Mouse (Mus musculus) kidney, adult 2 months (tissue): ENCODE data around the gene Snx3. TPM values are rescaled to one million over a fixed set of nuclear protein-coding genes. Genes with fewer than 3 reads are reported as not detected.

Experiments
- DNase-seq: peaks from one replicate; pipeline ENCODE4 v3.0.0; 2021
- H3K27ac ChIP-seq: fragments of 200-500 bp; 2 replicates; pipeline ENCODE4 v1.5.1; 2012; ENCODE audit warnings: low read depth, low read length, control low read depth, inconsistent platforms; ENCODE audit not compliant: insufficient read depth
- H3K27me3 ChIP-seq: fragments of 200-500 bp; replicated peaks from 2 replicates; pipeline ENCODE4 v1.6.1; 2012; ENCODE audit warnings: mild to moderate bottlenecking, moderate library complexity, low read length, inconsistent platforms; ENCODE audit not compliant: control insufficient read depth, insufficient read depth
- H3K36me3 ChIP-seq: fragments of 200-500 bp; 2 replicates; pipeline ENCODE4 v1.6.1; 2012; ENCODE audit warnings: mild to moderate bottlenecking, moderate library complexity, low read length, inconsistent platforms; ENCODE audit not compliant: control insufficient read depth, insufficient read depth
- H3K4me1 ChIP-seq: fragments of 200-500 bp; 2 replicates; pipeline ENCODE4 v1.6.1; 2011; ENCODE audit warnings: low read length; ENCODE audit not compliant: control insufficient read depth, insufficient read depth
- H3K4me3 ChIP-seq: fragments of 200-500 bp; 2 replicates; pipeline ENCODE4 v1.5.1; 2011; ENCODE audit warnings: mild to moderate bottlenecking, low read depth, low read length, control low read depth; ENCODE audit not compliant: insufficient read depth
- CTCF ChIP-seq: fragments of 200-500 bp; conservative IDR thresholded peaks from 2 replicates; pipeline ENCODE4 v1.5.1; 2011; ENCODE audit warnings: low read depth, mild to moderate bottlenecking, control low read depth, low read length, moderate library complexity, mixed read lengths; ENCODE audit not compliant: insufficient read depth, insufficient read length
- POLR2A ChIP-seq: fragments of 200-500 bp; IDR thresholded peaks from one replicate; pipeline ENCODE4 v1.6.1; 2011; ENCODE audit warnings: low read depth, low read length, control low read depth
- WGBS: fragments of 180-500 bp; shearing (Covaris S2); methylation state at CpG from one replicate; pipeline ENCODE4 v1.1.7; 2018; 5-methylcytosine and 5-hydroxymethylcytosine counted together
- polyA plus RNA-seq: library from polyadenylated mRNA; depleted of rRNA; stranded (reverse); fragments of >200 nt; gene quantifications from 2 replicates; pipeline ENCODE4 v1.2.3, GENCODE M21; 2012; rRNA removed

Gene Snx3
- 348 and 430 TPM in 2 replicates for polyA plus RNA-seq

- H3K27ac ChIP-seq: peak within 1 kb of the TSS; percentile 84
- H3K36me3 ChIP-seq: no peaks in the 10 kb centered on the region
- H3K4me3 ChIP-seq: peak within 1 kb of the TSS; percentile 89
- H3K4me1 ChIP-seq: peaks cover 2% of the 10 kb centered on the region; the same call in 1 of the 2 replicates
- under 1% methylated on average over 68 of the region's 68 CpGs for WGBS
- TF ChIP-seq POLR2A (peak; percentile 71), CTCF (no peak)
- no peaks in the 10 kb centered on the region for H3K27me3 ChIP-seq
- peak; percentile 99 for DNase-seq
These were observed at the start of gene Snx3 for GRCm38 (mm10) chr10:42501775-42502348. Snx3 (plus strand) TSS chr10:42502030.

GRCm38 (mm10) chr10:42454266-42454665 is 47.6 kb upstream of the Snx3 start:
- H3K27ac ChIP-seq: no peak overlapping the region

GRCm38 (mm10) chr10:42454690-42455089 is 47.1 kb upstream of the Snx3 start:
- TF ChIP-seq CTCF: no peak
- no peak for TF ChIP-seq POLR2A
- Histone ChIP-seq H3K4me3 (no peak overlapping the region), H3K4me1 (peaks cover 7% of the 10 kb centered on the region; the same call in 1 of the 2 replicates), H3K36me3 (peaks cover 1% of the 10 kb centered on the region; the same call in 1 of the 2 replicates), H3K27ac (no peak overlapping the region), H3K27me3 (no peaks in the 10 kb centered on the region)
- WGBS: 91% methylated on average over 6 of the region's 6 CpGs
- DNase-seq: no peak

More at GRCm38 (mm10) chr10:42454266-42454665, 47.6 kb upstream of the Snx3 start:
- no peak overlapping the region for H3K4me3 ChIP-seq
- TF ChIP-seq POLR2A: no peak
- no peak for TF ChIP-seq CTCF
- H3K27me3 ChIP-seq: no peaks in the 10 kb centered on the region
- 65% methylated on average over 11 of the region's 11 CpGs for WGBS
- H3K4me1 ChIP-seq: peaks cover 9% of the 10 kb centered on the region; the same call in 1 of the 2 replicates
- no peak for DNase-seq
- peaks cover 1% of the 10 kb centered on the region; the same call in 1 of the 2 replicates for H3K36me3 ChIP-seq

DNA sequence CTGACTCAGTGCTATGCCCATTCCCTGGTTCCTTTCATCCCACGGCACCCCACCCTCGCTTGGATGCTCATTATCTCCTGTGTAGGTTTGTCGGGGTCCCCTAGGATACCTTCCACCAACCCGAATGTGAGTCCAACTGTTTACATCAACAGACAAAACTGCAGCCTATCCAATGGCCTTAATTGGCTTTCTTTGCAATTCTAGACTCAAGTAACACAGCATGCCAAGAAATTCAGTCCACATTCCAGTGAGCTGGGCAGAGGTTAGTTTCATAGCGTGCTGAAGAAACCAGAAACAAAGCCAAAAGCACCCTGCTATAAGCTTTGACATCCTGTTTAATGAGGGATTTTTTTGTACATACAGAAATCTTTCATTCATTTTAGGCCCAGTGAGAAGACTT is 45.8 kb upstream of the Snx3 start:
- TF ChIP-seq POLR2A (no peak), CTCF (no peak)
- H3K36me3 ChIP-seq: peaks cover 1% of the 10 kb centered on the region; the same call in 1 of the 2 replicates
- H3K4me3 ChIP-seq: no peak overlapping the region
- H3K27me3 ChIP-seq: no peaks in the 10 kb centered on the region
- peaks cover 7% of the 10 kb centered on the region; the same call in 1 of the 2 replicates for H3K4me1 ChIP-seq
- H3K27ac ChIP-seq: no peak overlapping the region
- peak; percentile 46 for DNase-seq
- WGBS: 49% methylated on average over 5 of the region's 5 CpGs

DNA sequence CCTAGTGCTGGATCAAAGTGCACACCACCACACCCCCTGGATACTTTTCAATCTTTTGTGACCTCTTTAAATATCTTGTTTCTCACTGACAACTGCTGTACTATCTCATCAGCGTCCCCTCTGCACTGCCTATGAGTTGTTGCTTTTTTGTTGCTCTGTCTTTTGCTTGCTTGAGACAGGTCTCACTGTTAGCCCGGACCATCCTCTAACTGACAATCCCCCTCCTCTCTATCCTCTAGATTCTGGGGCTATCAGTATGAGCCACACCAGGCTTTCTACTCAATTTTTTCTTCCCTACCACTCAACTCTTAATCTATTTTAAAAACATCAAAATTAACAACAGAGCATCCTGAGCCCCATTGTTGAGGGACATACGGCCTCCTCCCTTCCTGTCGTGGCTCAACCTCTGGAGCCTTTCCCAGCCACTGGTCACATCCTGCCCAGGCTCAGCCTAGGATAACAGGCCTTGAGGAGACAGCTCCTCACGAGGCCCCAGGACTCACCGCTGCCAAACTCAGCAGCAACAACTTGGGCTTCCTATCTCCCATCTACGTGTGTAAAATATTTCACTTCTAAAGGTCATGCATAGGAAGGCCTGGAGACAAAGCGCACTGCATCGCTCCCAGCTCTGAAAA is 44.2 kb upstream of the Snx3 start:
- Histone ChIP-seq H3K27ac (peak overlapping the region; percentile 82), H3K36me3 (peaks cover 1% of the 10 kb centered on the region; the same call in 1 of the 2 replicates), H3K27me3 (no peaks in the 10 kb centered on the region), H3K4me3 (no peak overlapping the region), H3K4me1 (peaks cover 7% of the 10 kb centered on the region; the same call in 1 of the 2 replicates)
- no peak for TF ChIP-seq POLR2A
- TF ChIP-seq CTCF: no peak
- peak; percentile 88 for DNase-seq
- 58% methylated on average over 9 of the region's 9 CpGs for WGBS

DNA sequence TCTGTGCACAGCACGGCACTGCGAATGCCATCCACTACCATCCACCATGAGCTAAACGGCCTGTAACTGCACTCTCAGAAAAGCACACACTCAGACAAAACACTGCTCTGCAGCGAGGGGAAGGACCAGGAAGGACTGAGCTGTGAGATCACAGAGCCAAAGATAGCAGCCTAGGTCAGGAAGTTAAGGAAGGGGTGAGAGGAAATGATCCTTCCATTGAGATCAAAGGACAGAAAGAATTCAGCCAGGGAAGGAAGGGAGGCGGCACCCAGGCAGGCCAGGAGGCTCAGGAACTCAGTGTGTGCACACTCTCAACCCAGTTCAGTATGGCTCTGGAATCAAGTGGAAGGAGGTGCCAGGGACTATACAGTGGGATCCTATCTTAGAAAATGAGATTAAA is 37.6 kb upstream of the Snx3 start:
- 38% methylated on average over 5 of the region's 5 CpGs for WGBS
- H3K27me3 ChIP-seq: no peaks in the 10 kb centered on the region
- H3K4me1 ChIP-seq: peaks cover 6% of the 10 kb centered on the region
- TF ChIP-seq CTCF (no peak), POLR2A (no peak)
- H3K27ac ChIP-seq: no peak overlapping the region; the same call in 1 of the 2 replicates
- H3K4me3 ChIP-seq: no peak overlapping the region
- DNase-seq: peak; percentile 71
- no peaks in the 10 kb centered on the region for H3K36me3 ChIP-seq

GRCm38 (mm10) chr10:42464805-42465204 is 37.0 kb upstream of the Snx3 start:
- H3K36me3 ChIP-seq: no peaks in the 10 kb centered on the region
- no peaks in the 10 kb centered on the region for H3K27me3 ChIP-seq
- no peak for DNase-seq
- no peak overlapping the region for H3K4me3 ChIP-seq
- H3K4me1 ChIP-seq: peaks cover 6% of the 10 kb centered on the region
- WGBS: 89% methylated on average over 14 of the region's 14 CpGs
- TF ChIP-seq CTCF (no peak), POLR2A (no peak)
- no peak overlapping the region for H3K27ac ChIP-seq
